14 mouse cellular contexts compared by ENCODE assay signal in the genomic region with DNA sequence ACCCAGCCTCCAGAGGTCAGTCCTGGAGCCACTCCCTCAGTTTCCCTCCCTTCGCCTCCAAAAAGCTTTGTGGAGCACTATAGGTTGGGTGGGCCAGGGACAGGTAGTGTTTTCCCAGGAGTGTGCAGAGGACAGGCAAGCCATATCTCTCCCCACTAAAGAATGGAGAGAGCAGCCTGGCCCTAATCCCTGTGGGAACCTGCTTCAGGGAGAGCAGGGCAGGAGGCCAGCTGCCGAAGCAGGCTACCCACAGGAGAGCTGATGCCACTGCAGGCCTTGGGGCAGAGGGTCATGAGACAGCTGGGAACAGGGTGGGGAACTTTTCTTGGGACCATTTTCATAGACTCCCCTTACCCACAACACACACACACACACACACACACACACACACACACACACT.
DNase-seq lines count a peak whose midpoint lies in the region; ATAC-seq and TF ChIP-seq lines count a peak whose summit lies in the region.
"Had no signal": no experiment of that assay in that cellular context is flagged by ENCODE, and none has a peak within 500 bp of the region (broad histone marks: within the 10 kb centered on the region; RNA-seq: fewer than 3 reads in every experiment).

No protein-coding gene starts in this region.

- peak; percentile 89 for DNase-seq in midbrain, embryonic 11.5 days (ENCODE audit: low spot score, missing footprints)
- no peak for DNase-seq in kidney, postnatal 0 days (ENCODE audit: low spot score)
- no peak for DNase-seq in thymus, postnatal 14 days
- DNase-seq in thymus, adult 18-20 months: no peak
- DNase-seq: cerebellum, adult 8-10 months; heart, postnatal 4 days; liver; right cerebral cortex, postnatal 25 days had no signal

- 0 out of 2 replicates have a peak, but pooled peaks have one; percentile 28 for ATAC-seq in heart, embryonic 16.5 days (replicated peaks; ENCODE audit: extremely low read depth, insufficient read depth, low FRiP score)
- no peak for ATAC-seq in heart, embryonic 12.5 days (ENCODE audit: insufficient number of reproducible peaks, low FRiP score)
- ATAC-seq in midbrain, embryonic 11.5 days (ENCODE audit: low FRiP score): peak; percentile 67
- no peak for ATAC-seq in midbrain, embryonic 15.5 days (replicated peaks)
- ATAC-seq in kidney, postnatal 0 days (replicated peaks; ENCODE audit: low FRiP score, low read depth): 0 out of 2 replicates have a peak, but pooled peaks have one; percentile 17
- ATAC-seq: activated CD4-positive, CD25-positive, alpha-beta regulatory T cell, adult 4 months had no signal

- no peaks in the 10 kb centered on the region for H3K36me3 ChIP-seq in heart, embryonic 16.5 days (ENCODE audit: control insufficient read depth, insufficient read depth)
- H3K36me3 ChIP-seq in heart, embryonic 12.5 days: no peaks in the 10 kb centered on the region
- no peaks in the 10 kb centered on the region for H3K36me3 ChIP-seq in midbrain, embryonic 11.5 days (ENCODE audit: control insufficient read depth, insufficient read depth, low read length)
- no peaks in the 10 kb centered on the region for H3K36me3 ChIP-seq in midbrain, embryonic 15.5 days (replicated peaks)
- H3K36me3 ChIP-seq in kidney, postnatal 0 days (ENCODE audit: insufficient read depth, low read length): no peaks in the 10 kb centered on the region

- H3K4me1 ChIP-seq in heart, embryonic 16.5 days (ENCODE audit: control insufficient read depth, insufficient read depth, low read length): peaks cover 17% of the 10 kb centered on the region
- H3K4me1 ChIP-seq in heart, embryonic 12.5 days (replicated peaks): peaks cover 20% of the 10 kb centered on the region
- peaks cover 13% of the 10 kb centered on the region for H3K4me1 ChIP-seq in midbrain, embryonic 11.5 days (ENCODE audit: control insufficient read depth, insufficient read depth, low read length)
- no peaks in the 10 kb centered on the region for H3K4me1 ChIP-seq in midbrain, embryonic 15.5 days
- H3K4me1 ChIP-seq in kidney, postnatal 0 days (replicated peaks; ENCODE audit: insufficient read depth, low read length): no peaks in the 10 kb centered on the region

- no peak overlapping the region for H3K9ac ChIP-seq in heart, embryonic 16.5 days (ENCODE audit: low read length)
- H3K9ac ChIP-seq in heart, embryonic 12.5 days: no peak overlapping the region
- no peak overlapping the region for H3K9ac ChIP-seq in midbrain, embryonic 11.5 days (ENCODE audit: low read length)
- H3K9ac ChIP-seq in midbrain, embryonic 15.5 days: no peak overlapping the region
- H3K9ac ChIP-seq in kidney, postnatal 0 days (ENCODE audit: low read depth, low read length): no peak overlapping the region
- H3K9ac ChIP-seq: lung, embryonic 14.5 days had no signal

- no peak for TF ChIP-seq CTCF in kidney, postnatal 0 days (IDR thresholded peaks at IDR 0.05; ENCODE audit: low read depth)

- H3K4me3 ChIP-seq in heart, embryonic 16.5 days (ENCODE audit: low read length): no peak overlapping the region
- H3K4me3 ChIP-seq in heart, embryonic 12.5 days: no peak overlapping the region
- H3K4me3 ChIP-seq in midbrain, embryonic 11.5 days (ENCODE audit: low read depth, low read length): no peak overlapping the region
- H3K4me3 ChIP-seq in midbrain, embryonic 15.5 days: no peak overlapping the region
- no peak overlapping the region for H3K4me3 ChIP-seq in kidney, postnatal 0 days (replicated peaks; ENCODE audit: low read depth, low read length)
- H3K4me3 ChIP-seq: heart, adult 2 months had no signal

- H3K27ac ChIP-seq in heart, embryonic 16.5 days (ENCODE audit: low read length): no peak overlapping the region
- no peak overlapping the region for H3K27ac ChIP-seq in heart, embryonic 12.5 days (ENCODE audit: poor library complexity, severe bottlenecking)
- no peak overlapping the region for H3K27ac ChIP-seq in midbrain, embryonic 11.5 days (ENCODE audit: low read depth, low read length)
- H3K27ac ChIP-seq in midbrain, embryonic 15.5 days: no peak overlapping the region
- no peak overlapping the region for H3K27ac ChIP-seq in kidney, postnatal 0 days
- H3K27ac ChIP-seq: heart, adult 2 months had no signal

- H3K4me2 ChIP-seq in heart, embryonic 16.5 days (ENCODE audit: low read depth, low read length): no peak overlapping the region
- H3K4me2 ChIP-seq in heart, embryonic 12.5 days: no peak overlapping the region
- no peak overlapping the region for H3K4me2 ChIP-seq in midbrain, embryonic 11.5 days
- H3K4me2 ChIP-seq in midbrain, embryonic 15.5 days: no peak overlapping the region
- no peak overlapping the region for H3K4me2 ChIP-seq in kidney, postnatal 0 days (ENCODE audit: low read length)
- H3K4me2 ChIP-seq: lung, embryonic 14.5 days had no signal

- no peaks in the 10 kb centered on the region for H3K27me3 ChIP-seq in heart, embryonic 16.5 days (ENCODE audit: control insufficient read depth, insufficient read depth, low read length)
- H3K27me3 ChIP-seq in heart, embryonic 12.5 days (replicated peaks): peaks cover 24% of the 10 kb centered on the region
- no peaks in the 10 kb centered on the region for H3K27me3 ChIP-seq in midbrain, embryonic 11.5 days (ENCODE audit: control insufficient read depth, insufficient read depth, low read length)
- H3K27me3 ChIP-seq in midbrain, embryonic 15.5 days (replicated peaks): no peaks in the 10 kb centered on the region
- no peaks in the 10 kb centered on the region for H3K27me3 ChIP-seq in kidney, postnatal 0 days (ENCODE audit: insufficient read depth, low read length)

- H3K9me3 ChIP-seq in heart, embryonic 16.5 days (replicated peaks; ENCODE audit: control insufficient read depth, low read length): no peaks in the 10 kb centered on the region
- no peaks in the 10 kb centered on the region for H3K9me3 ChIP-seq in heart, embryonic 12.5 days (replicated peaks)
- no peaks in the 10 kb centered on the region for H3K9me3 ChIP-seq in midbrain, embryonic 11.5 days (ENCODE audit: control insufficient read depth, low read length)
- H3K9me3 ChIP-seq in midbrain, embryonic 15.5 days: no peaks in the 10 kb centered on the region
- H3K9me3 ChIP-seq in kidney, postnatal 0 days (replicated peaks; ENCODE audit: low read length): no peaks in the 10 kb centered on the region

- 54% methylated on average over 2 of the region's 2 CpGs for WGBS in heart, embryonic 16.5 days
- 53% methylated on average over 2 of the region's 2 CpGs for WGBS in heart, embryonic 12.5 days
- 48% methylated on average over 2 of the region's 2 CpGs for WGBS in midbrain, embryonic 11.5 days
- WGBS in midbrain, embryonic 15.5 days: 44% methylated on average over 2 of the region's 2 CpGs
- 55% methylated on average over 2 of the region's 2 CpGs for WGBS in kidney, postnatal 0 days

Comparison
In these comparisons a context has a peak if more than half of its experiments do, and no peak if none do; other contexts are left out.
1. ATAC-seq: peak in heart, embryonic 16.5 days (single experiment), midbrain, embryonic 11.5 days (single experiment) and kidney, postnatal 0 days (single experiment); none in heart, embryonic 12.5 days (single experiment) and midbrain, embryonic 15.5 days (single experiment).